Mouse (Mus musculus) intestine, embryonic 16.5 days (tissue): ENCODE measurements at regions not wholly inside any gene's neighbourhood (a gene's known extent, or its start where the extent isn't known, plus 50 kb on each side); places are given as distances from the start of the nearest gene placed in this dataset.

Source experiments
- ATAC-seq: fragments of 200-750 bp; cut with Nextera tagmentation; 2 replicates; pipeline ENCODE4 v1.8.0; 2017; ENCODE audit warnings: moderate TSS enrichment, moderate library complexity
- H3K27ac ChIP-seq: fragments of 300-500 bp; sonication (generic); 2 replicates; pipeline ENCODE4 v1.5.1; 2014; ENCODE audit warnings: mild to moderate bottlenecking, low read length
- H3K27me3 ChIP-seq: fragments of 300-500 bp; sonication (generic); replicated peaks from 2 replicates; pipeline ENCODE4 v1.6.1; 2014; ENCODE audit warnings: low read length, control low read depth, mixed read lengths; ENCODE audit not compliant: control insufficient read depth, insufficient read depth
- H3K36me3 ChIP-seq: fragments of 300-500 bp; sonication (generic); 2 replicates; pipeline ENCODE4 v1.6.1; 2014; ENCODE audit warnings: low read length, control low read depth; ENCODE audit not compliant: control insufficient read depth, insufficient read depth
- H3K4me1 ChIP-seq: fragments of 300-500 bp; sonication (generic); 2 replicates; pipeline ENCODE4 v1.6.1; 2014; ENCODE audit warnings: low read length, control low read depth, mixed read lengths; ENCODE audit not compliant: control insufficient read depth, insufficient read depth
- H3K4me2 ChIP-seq: fragments of 300-500 bp; sonication (generic); 2 replicates; pipeline ENCODE4 v1.6.1; 2014; ENCODE audit warnings: low read depth, low read length, control low read depth
- H3K4me3 ChIP-seq: fragments of 300-500 bp; sonication (generic); 2 replicates; pipeline ENCODE4 v1.5.1; 2014; ENCODE audit warnings: mild to moderate bottlenecking, low read length
- H3K9ac ChIP-seq: fragments of 300-500 bp; sonication (generic); 2 replicates; pipeline ENCODE4 v1.6.1; 2014; ENCODE audit warnings: low read depth, low read length
- H3K9me3 ChIP-seq: fragments of 300-500 bp; sonication (generic); 2 replicates; pipeline ENCODE4 v1.6.1; 2016; ENCODE audit warnings: low read length, control low read depth; ENCODE audit not compliant: control insufficient read depth
- WGBS: fragments of 180-500 bp; shearing (Covaris S2); extraction: QIAGEN DNeasy Blood & Tissue Kit; methylation state at CpG from one replicate; pipeline ENCODE4 v1.1.7; 2014; 5-methylcytosine and 5-hydroxymethylcytosine counted together

DNA sequence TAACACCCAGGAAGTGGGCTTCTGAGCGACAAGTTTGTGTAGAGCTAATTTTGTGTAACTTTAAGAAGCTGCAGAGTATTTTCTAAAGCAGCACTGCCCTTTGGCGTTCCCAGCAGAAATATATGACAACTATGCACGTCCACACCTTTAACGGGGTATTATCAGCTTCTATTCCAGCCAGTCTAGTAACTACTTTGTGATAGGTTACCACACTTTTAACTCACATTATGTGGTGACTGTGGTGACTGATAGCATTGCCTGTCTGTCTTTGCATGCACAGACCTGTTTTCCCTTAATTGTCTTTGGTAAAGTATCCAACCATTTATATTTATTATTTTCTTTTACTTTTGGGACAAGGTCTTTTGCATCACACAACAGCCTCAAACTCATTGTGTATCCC lies 179.1 kb downstream of the Gm10260 start:
- H3K27me3 ChIP-seq = no peaks in the 10 kb centered on the region
- 81% methylated on average over 4 of the region's 4 CpGs for WGBS
- no peak overlapping the region for H3K4me3 ChIP-seq
- no peak overlapping the region for H3K27ac ChIP-seq
- no peaks in the 10 kb centered on the region for H3K36me3 ChIP-seq
- no peak for ATAC-seq
- no peak overlapping the region for H3K9ac ChIP-seq
- no peaks in the 10 kb centered on the region for H3K9me3 ChIP-seq
- peaks cover 19% of the 10 kb centered on the region for H3K4me1 ChIP-seq
- no peak overlapping the region for H3K4me2 ChIP-seq

DNA sequence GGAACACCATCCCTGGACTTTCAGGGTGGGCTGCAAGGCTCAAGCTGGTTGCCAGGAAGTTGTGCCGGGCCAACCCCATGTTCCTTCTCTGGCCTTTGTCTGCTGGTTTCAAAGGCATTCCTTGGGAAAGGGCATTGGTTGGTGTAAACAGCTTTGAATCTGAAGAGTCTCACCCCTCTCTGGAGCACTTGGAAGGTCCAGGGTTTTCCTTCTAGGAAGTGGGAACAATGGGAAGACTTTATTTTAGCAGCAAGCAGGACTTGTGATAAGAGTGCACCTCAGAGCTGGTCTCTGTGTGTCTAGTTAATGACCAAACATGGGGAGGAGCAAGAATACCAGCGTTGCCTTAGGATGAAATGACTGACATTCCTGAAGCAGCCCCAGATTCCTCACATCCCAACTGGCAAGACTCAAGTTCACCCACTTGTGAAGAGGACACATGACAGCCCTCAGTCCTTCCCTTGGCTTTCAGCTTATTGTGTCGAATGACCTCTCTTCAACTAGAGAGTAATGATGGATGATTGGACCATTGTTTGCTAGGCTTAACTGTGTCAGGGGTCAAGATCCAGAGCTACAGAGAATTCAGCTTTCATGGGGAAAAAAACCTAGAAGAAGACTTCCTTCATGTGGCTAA lies 180.1 kb downstream of the Gm10260 start:
- peak; percentile 28; the same call in 1 of the 2 replicates for ATAC-seq
- no peaks in the 10 kb centered on the region for H3K9me3 ChIP-seq
- no peak overlapping the region for H3K4me3 ChIP-seq
- no peak overlapping the region for H3K27ac ChIP-seq
- H3K27me3 ChIP-seq = no peaks in the 10 kb centered on the region
- peaks cover 19% of the 10 kb centered on the region for H3K4me1 ChIP-seq
- H3K4me2 ChIP-seq = no peak overlapping the region
- 32% methylated on average over 3 of the region's 3 CpGs for WGBS
- H3K36me3 ChIP-seq = no peaks in the 10 kb centered on the region
- no peak overlapping the region for H3K9ac ChIP-seq

DNA sequence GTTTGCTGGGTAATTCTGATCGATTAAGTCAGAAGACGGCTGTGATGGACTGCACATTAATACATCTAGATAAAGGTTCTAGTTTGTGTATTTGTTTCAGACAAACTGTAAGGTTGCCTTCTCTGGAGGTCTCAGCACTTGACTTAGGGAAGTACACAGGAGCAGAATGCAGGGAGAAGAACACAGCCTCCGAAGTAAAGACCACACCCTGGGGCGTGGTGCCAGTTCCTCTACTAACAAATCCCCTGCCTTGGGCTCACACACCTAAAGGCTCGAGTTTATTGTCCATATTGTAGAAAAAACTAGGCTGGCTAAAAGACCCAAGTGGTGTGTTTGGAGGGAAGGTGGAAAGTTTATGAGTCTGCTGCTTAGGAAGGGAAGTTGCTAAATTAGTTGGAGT lies 181.8 kb downstream of the Gm10260 start:
- WGBS = 62% methylated on average over 5 of the region's 5 CpGs
- H3K36me3 ChIP-seq = no peaks in the 10 kb centered on the region
- no peak overlapping the region for H3K9ac ChIP-seq
- no peaks in the 10 kb centered on the region for H3K9me3 ChIP-seq
- 0 out of 2 replicates have a peak, but pooled peaks have one; percentile 13 for ATAC-seq
- H3K27me3 ChIP-seq = no peaks in the 10 kb centered on the region
- H3K4me1 ChIP-seq = peaks cover 19% of the 10 kb centered on the region
- H3K4me2 ChIP-seq = no peak overlapping the region
- no peak overlapping the region for H3K4me3 ChIP-seq
- H3K27ac ChIP-seq = no peak overlapping the region

GRCm38 (mm10) chr13:97577081-97577785 lies 183.2 kb downstream of the Gm10260 start:
- H3K36me3 ChIP-seq = no peaks in the 10 kb centered on the region
- no peak overlapping the region for H3K9ac ChIP-seq
- H3K27ac ChIP-seq = peak overlapping the region; percentile 47
- H3K4me3 ChIP-seq = no peak overlapping the region
- no peaks in the 10 kb centered on the region for H3K9me3 ChIP-seq
- peaks cover 19% of the 10 kb centered on the region for H3K4me1 ChIP-seq
- no peak overlapping the region for H3K4me2 ChIP-seq
- WGBS = 46% methylated on average over 9 of the region's 9 CpGs
- no peaks in the 10 kb centered on the region for H3K27me3 ChIP-seq
- ATAC-seq = peak; percentile 76

- Histone ChIP-seq H3K9me3 (no peaks in the 10 kb centered on the region), H3K36me3 (no peaks in the 10 kb centered on the region), H3K27ac (no peak overlapping the region), H3K27me3 (no peaks in the 10 kb centered on the region), H3K9ac (no peak overlapping the region), H3K4me1 (peaks cover 3% of the 10 kb centered on the region; the same call in 1 of the 2 replicates), H3K4me3 (no peak overlapping the region), H3K4me2 (no peak overlapping the region)
- no peak for ATAC-seq
- WGBS = 75% methylated on average over 3 of the region's 3 CpGs
These were observed 186.8 kb downstream of the Gm10260 start for GRCm38 (mm10) chr13:97573601-97574000.

GRCm38 (mm10) chr13:97572352-97572751 lies 188.1 kb downstream of the Gm10260 start:
- Histone ChIP-seq H3K4me1 (peaks cover 3% of the 10 kb centered on the region; the same call in 1 of the 2 replicates), H3K9ac (no peak overlapping the region), H3K4me2 (no peak overlapping the region), H3K36me3 (no peaks in the 10 kb centered on the region), H3K4me3 (no peak overlapping the region), H3K9me3 (no peaks in the 10 kb centered on the region), H3K27ac (no peak overlapping the region), H3K27me3 (no peaks in the 10 kb centered on the region)
- ATAC-seq = no peak
- 70% methylated on average over 3 of the region's 3 CpGs for WGBS

GRCm38 (mm10) chr13:97570009-97570408 lies 190.4 kb downstream of the Gm10260 start:
- ATAC-seq = peak; percentile 55; the same call in 1 of the 2 replicates
- no peaks in the 10 kb centered on the region for H3K36me3 ChIP-seq
- H3K27me3 ChIP-seq = no peaks in the 10 kb centered on the region
- H3K4me3 ChIP-seq = no peak overlapping the region
- no peaks in the 10 kb centered on the region for H3K9me3 ChIP-seq
- H3K9ac ChIP-seq = no peak overlapping the region
- no peak overlapping the region for H3K27ac ChIP-seq
- no peak overlapping the region for H3K4me2 ChIP-seq
- H3K4me1 ChIP-seq = no peaks in the 10 kb centered on the region; the same call in 1 of the 2 replicates
- 26% methylated on average over 1 of the region's 1 CpGs for WGBS

DNA sequence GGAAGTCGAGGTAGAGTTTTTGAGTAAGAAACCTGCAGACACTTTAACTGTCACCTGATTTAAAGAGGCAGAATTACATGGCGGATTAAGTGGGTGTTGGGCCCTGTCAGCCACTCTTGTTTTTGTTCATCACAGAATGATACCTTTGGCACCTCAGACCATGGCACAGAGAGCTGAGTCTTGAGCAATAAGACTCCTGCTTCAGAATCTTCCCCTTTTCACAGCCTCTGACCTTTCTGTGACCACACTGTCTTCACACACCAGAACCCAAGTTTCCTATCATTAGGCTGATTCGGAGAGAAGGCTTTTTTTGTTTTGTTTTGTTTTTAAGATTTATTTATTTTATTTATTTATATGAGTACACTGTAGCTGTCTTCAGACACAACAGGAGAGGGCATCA lies 192.8 kb downstream of the Gm10260 start:
- no peaks in the 10 kb centered on the region for H3K27me3 ChIP-seq
- WGBS = 84% methylated on average over 3 of the region's 3 CpGs
- H3K4me3 ChIP-seq = no peak overlapping the region
- no peak overlapping the region for H3K9ac ChIP-seq
- H3K4me1 ChIP-seq = no peaks in the 10 kb centered on the region
- ATAC-seq = no peak
- H3K27ac ChIP-seq = no peak overlapping the region
- H3K4me2 ChIP-seq = no peak overlapping the region
- H3K9me3 ChIP-seq = no peaks in the 10 kb centered on the region
- no peaks in the 10 kb centered on the region for H3K36me3 ChIP-seq

DNA sequence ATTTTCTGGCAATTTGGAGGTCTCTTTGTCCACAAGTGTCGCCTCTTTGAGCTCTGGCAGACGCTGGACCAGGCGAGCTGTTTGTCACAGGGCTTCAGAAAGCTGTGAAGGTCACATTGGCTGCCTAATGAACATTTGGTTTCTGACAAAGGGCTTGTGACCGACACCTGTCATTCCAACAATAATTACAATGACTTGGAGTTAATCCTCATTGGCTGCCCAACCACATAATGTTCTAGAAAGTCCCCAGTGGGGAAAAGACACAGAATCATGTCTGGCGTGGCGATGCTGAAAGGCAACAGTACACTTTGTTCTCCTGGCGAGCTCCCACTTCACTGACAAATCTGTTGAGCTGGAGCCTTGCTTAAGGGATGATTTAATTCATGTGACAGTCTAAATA lies 194.4 kb downstream of the Gm10260 start:
- H3K27ac ChIP-seq = no peak overlapping the region

More for the DNA sequence above, 194.4 kb downstream of the Gm10260 start:
- Histone ChIP-seq H3K4me2 (no peak overlapping the region), H3K4me3 (no peak overlapping the region), H3K27me3 (no peaks in the 10 kb centered on the region), H3K9me3 (no peaks in the 10 kb centered on the region), H3K4me1 (no peaks in the 10 kb centered on the region), H3K9ac (no peak overlapping the region), H3K36me3 (no peaks in the 10 kb centered on the region)
- WGBS = 56% methylated on average over 7 of the region's 7 CpGs
- no peak for ATAC-seq
